Mouse (Mus musculus) retina, postnatal 1 day (tissue): Measurements from ENCODE around the gene Rab17.
A peak's percentile ranks its signal among the peaks of the same experiment; 100 is the strongest.

Source experiments
- DNase-seq: peaks from one replicate; pipeline ENCODE4 v3.0.0-alpha.2; 2012

Gene Rab17

GRCm38 (mm10) chr1:90927929-90928574 is 41.4 kb downstream of the Rab17 start:
- DNase-seq, result no peak

DNA sequence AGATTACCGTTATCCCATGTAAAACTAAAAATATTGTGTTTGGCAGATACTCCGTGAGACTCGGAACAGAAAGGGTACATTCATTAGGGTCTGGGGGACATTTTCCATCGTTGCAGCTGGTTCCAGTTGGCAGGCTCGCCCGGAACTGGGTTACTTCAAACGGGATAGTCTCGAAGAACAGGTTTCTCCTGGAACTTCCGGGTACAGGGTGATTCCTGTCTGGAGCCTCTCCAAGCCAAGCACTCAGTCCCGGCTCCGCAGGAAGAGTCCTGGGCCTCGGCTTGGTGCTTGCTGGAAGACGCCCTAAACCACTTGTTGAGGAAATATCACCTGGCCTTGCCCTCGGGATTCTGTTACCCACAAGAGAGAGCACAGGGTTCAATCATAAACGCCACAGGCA is 42.2 kb downstream of the Rab17 start:
- DNase-seq, result no peak

DNA sequence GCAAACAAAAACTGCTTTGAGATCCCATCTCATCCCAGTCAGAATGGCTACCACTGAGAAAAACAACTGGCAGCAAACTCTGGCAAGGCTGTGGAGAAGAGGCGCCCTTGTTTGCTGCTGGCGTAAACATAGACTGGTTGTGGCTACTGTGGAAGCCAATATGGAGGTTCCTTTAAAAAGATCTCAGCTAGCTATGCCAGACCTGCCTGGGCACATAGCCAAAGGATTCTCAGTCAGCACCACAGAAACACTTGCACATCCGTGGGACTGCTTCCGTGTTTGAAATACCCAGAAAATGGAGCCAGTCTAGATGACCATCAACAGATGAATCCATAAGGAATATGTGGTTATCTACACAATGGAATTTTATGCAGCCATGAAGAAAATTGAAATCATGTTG is 43.4 kb downstream of the Rab17 start:
- no peak for DNase-seq

DNA sequence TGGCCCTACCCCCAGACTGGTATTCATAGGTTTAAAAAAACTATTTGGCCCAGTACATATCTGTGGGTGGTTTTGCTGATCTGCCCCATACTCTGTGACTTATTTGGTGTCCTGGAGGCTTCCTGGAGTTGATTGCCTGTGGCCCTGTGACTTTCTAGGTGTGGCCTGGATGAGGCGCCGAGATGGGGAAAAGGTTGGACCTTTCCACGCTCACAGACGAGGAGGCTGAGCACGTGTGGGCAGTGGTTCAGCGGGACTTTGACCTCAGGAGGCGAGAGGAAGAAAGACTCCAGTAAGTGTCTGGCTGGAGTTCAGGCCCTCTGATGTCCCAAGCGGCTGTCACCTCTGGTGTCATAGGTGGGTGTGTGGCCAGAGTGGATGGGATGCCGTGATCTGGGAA is 47.8 kb downstream of the Rab17 start:
- DNase-seq, result no peak

DNA sequence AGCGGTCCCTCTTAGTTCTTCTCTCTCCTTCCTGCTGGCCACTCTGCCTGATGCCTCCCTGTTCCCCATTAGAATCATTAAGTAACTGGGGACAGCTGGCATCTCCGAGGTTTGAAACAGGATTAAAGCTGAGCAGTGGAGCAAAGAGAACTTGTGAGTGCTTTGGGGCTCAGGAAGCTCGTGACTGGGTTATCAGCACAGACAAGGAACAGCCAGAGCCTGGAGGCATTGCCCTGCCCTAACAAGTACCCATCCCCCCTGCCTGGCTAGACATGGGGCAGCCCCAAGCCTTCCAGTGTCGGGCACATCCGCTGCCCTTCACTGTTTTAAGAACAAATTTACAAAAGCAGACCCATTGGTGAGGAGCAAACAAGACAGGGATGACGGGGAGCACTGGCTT is 52.0 kb downstream of the Rab17 start:
- peak; percentile 68 for DNase-seq

- DNase-seq, result peak; percentile 44
These were observed 54.4 kb downstream of the Rab17 start, which contains the start of gene Mlph for GRCm38 (mm10) chr1:90914948-90915569. Gene Mlph (plus strand): TSS chr1:90915085.

DNA sequence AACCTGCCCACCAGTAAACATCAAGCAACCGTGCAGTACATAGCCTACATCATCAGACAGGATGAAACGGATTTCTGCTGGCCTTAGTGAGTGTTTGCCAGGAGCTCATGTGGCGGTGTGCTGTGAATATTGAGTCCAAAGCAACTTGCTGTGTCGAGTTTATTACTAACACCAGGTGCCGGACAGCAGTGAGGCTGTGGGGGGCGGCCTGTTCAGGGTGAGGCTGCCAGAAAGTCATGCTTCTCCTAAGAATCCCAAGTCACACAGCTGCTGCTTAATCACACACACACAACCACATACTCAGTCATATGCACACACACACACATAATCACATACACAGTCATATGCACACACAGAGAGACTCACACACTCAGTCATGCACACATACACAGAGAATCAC is 56.2 kb downstream of the Rab17 start:
- DNase-seq, result no peak

- DNase-seq, result peak; percentile 43
These were observed 59.8 kb downstream of the Rab17 start for GRCm38 (mm10) chr1:90909631-90910152.

GRCm38 (mm10) chr1:90909161-90909560 is 60.3 kb downstream of the Rab17 start:
- no peak for DNase-seq
